Mouse (Mus musculus): Measurements from ENCODE around the gene Grin2b. TPM values are rescaled to one million over a fixed set of nuclear protein-coding genes. Genes with fewer than 3 reads are reported as not detected.

The Grin2b gene
- total and polyA plus RNA-seq, 3 experiments: not detected

DNA sequence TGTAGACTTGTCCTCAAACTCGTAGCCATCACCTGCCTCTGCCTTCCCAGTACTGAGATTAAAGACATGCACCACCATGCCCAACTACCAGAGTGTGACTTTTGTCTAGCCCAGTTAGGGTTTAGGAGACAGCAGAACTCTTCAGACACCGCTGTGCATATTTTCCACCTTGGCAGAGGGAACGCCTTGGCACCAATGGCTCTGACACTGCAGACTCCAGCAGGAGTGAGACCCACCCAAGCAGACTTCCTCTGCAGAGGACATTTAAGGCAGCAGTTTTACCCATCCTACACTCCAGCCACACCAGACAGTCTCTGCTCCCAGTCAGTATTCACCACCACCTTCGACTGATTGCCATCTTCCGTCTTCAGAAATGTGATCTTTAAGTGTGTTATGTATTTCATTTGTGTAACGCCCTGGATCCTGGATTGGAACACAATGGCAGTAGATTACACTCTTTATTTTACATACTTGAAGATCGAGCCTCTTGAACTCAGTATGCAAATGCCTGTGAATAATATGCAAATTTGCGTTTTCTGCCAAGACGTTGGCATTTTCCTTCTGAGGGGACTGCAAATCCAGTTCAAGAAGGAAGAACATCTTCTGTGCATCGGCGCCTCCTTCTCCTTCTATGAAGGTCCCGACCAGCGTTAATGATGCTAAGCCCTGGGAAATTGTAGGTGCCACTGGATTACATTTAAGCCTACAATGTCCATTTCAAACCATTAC, 100.8 kb downstream of the Grin2b start:
- TF ChIP-seq ZNF384 (IDR thresholded peaks at IDR 0.05; ENCODE audit: low read depth, low read length) (no peak), USF1 (IDR thresholded peaks at IDR 0.05; ENCODE audit: low read depth, low read length) (no peak), CHD2 (IDR thresholded peaks at IDR 0.05; ENCODE audit: low read length) (no peak), EP300 (IDR thresholded peaks at IDR 0.05; ENCODE audit: low read length) (no peak), ELF1 (IDR thresholded peaks at IDR 0.05; ENCODE audit: low read depth, low read length) (no peak), POLR2A (IDR thresholded peaks at IDR 0.05; ENCODE audit: low read depth, low read length) (no peak), CHD1 (IDR thresholded peaks at IDR 0.05; ENCODE audit: low read depth, low read length) (no peak), MYC (IDR thresholded peaks at IDR 0.05; ENCODE audit: low read depth, low read length) (no peak)
- H3K27ac ChIP-seq (ENCODE audit: insufficient read depth, low read depth): no peak overlapping the region
- in situ Hi-C loops (cut with MboI; ENCODE audit: low pct_ligation_motif_present, low pct_unique_long_range_greater_than_20kb, low sequenced_read_pairs): no loop called here
- H3K79me2 ChIP-seq (replicated peaks; ENCODE audit: control insufficient read depth, extremely low read depth, insufficient read depth, poor library complexity, severe bottlenecking): no peaks in the 10 kb centered on the region
- no peak overlapping the region for H3K9ac ChIP-seq (ENCODE audit: insufficient read depth, low read depth)
- H3K4me1 ChIP-seq (ENCODE audit: control insufficient read depth in 1 of 2, insufficient read depth in 2 of 2): no peaks in the 10 kb centered on the region
- H3K27me3 ChIP-seq (replicated peaks): no peaks in the 10 kb centered on the region
- peaks cover 59% of the 10 kb centered on the region for H3K9me3 ChIP-seq (replicated peaks; ENCODE audit: low read length)
- no peak overlapping the region for H3K4me3 ChIP-seq (replicated peaks in 1 of 3; ENCODE audit: low read depth in 2 of 3, low read length in 2 of 3, poor library complexity in 1 of 3)
- no peak for DNase-seq (ENCODE audit: extremely low read depth)
- no peaks in the 10 kb centered on the region for H3K36me3 ChIP-seq (replicated peaks in 1 of 2; ENCODE audit: control insufficient read depth in 1 of 2, insufficient read depth in 1 of 2, low read length in 1 of 2)
- no peak overlapping the region for H3K4me2 ChIP-seq (ENCODE audit: insufficient read depth, low read depth, poor library complexity, severe bottlenecking)
- dilution Hi-C loops (cut with MboI; ENCODE audit: extremely low pct_ligation_motif_present, extremely low pct_unique_long_range_greater_than_20kb, low sequenced_read_pairs): no loop called here

DNA sequence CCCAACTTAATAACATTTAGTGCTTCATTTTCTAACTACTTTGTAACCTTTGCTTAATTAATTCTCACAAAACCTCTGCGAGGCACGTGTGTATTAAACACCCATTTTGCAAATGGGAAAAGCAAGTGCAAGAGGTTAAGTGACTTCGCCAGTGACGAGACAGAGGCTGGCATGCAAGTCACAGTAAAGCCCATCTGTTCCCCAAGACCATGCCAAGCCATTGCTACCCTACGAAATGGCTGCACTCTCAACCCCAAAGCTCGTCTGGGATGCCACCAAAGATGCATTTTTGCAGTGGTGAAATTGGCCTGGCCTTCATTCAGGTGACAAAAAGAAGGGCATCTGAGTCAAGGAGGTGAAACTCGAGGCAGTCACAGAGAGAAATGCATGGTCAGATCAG, 103.2 kb downstream of the Grin2b start:
- DNase-seq (ENCODE audit: extremely low read depth): no peak
- in situ Hi-C loops (cut with MboI; ENCODE audit: low pct_ligation_motif_present, low pct_unique_long_range_greater_than_20kb, low sequenced_read_pairs): no loop called here
- Histone ChIP-seq H3K9ac (ENCODE audit: insufficient read depth, low read depth) (no peak overlapping the region), H3K4me2 (ENCODE audit: insufficient read depth, low read depth, poor library complexity, severe bottlenecking) (no peak overlapping the region), H3K9me3 (replicated peaks; ENCODE audit: low read length) (peaks cover 69% of the 10 kb centered on the region), H3K27me3 (replicated peaks) (no peaks in the 10 kb centered on the region), H3K4me1 (ENCODE audit: control insufficient read depth in 1 of 2, insufficient read depth in 2 of 2) (no peaks in the 10 kb centered on the region), H3K27ac (ENCODE audit: insufficient read depth, low read depth) (no peak overlapping the region), H3K36me3 (replicated peaks in 1 of 2; ENCODE audit: control insufficient read depth in 1 of 2, insufficient read depth in 1 of 2, low read length in 1 of 2) (no peaks in the 10 kb centered on the region), H3K79me2 (replicated peaks; ENCODE audit: control insufficient read depth, extremely low read depth, insufficient read depth, poor library complexity, severe bottlenecking) (no peaks in the 10 kb centered on the region), H3K4me3 (replicated peaks in 1 of 3; ENCODE audit: low read depth in 2 of 3, low read length in 2 of 3, poor library complexity in 1 of 3) (no peak overlapping the region)
- TF ChIP-seq POLR2A (IDR thresholded peaks at IDR 0.05; ENCODE audit: low read depth, low read length) (no peak), EP300 (IDR thresholded peaks at IDR 0.05; ENCODE audit: low read length) (no peak), ZC3H11A (IDR thresholded peaks at IDR 0.05; ENCODE audit: low read depth, low read length) (no peak), MAX (IDR thresholded peaks at IDR 0.05; ENCODE audit: low read length) (no peak), USF2 (conservative IDR thresholded peaks at IDR 0.05; ENCODE audit: low read depth, low read length) (no peak), ZNF384 (IDR thresholded peaks at IDR 0.05; ENCODE audit: low read depth, low read length) (no peak), MAZ (IDR thresholded peaks at IDR 0.05; ENCODE audit: low read depth, low read length) (no peak), E2F4 (IDR thresholded peaks at IDR 0.05; ENCODE audit: insufficient replicate concordance, low read depth, low read length) (no peak), ETS1 (conservative IDR thresholded peaks at IDR 0.05; ENCODE audit: low read depth, low read length) (no peak), CHD1 (IDR thresholded peaks at IDR 0.05; ENCODE audit: low read depth, low read length) (no peak), SMC3 (IDR thresholded peaks at IDR 0.05; ENCODE audit: low read depth, low read length) (no peak)
- dilution Hi-C loops (cut with MboI; ENCODE audit: extremely low pct_ligation_motif_present, extremely low pct_unique_long_range_greater_than_20kb, low sequenced_read_pairs): no loop called here
